Mouse (Mus musculus) erythroblast, embryonic 14.5 days (primary cell): Measurements from ENCODE around the gene Rad51d. TPM values are rescaled to one million over a fixed set of nuclear protein-coding genes. Genes with fewer than 3 reads are reported as not detected.
A peak's percentile ranks its signal among the peaks of the same experiment; 100 is the strongest.

Source experiments
- H3K27me3 ChIP-seq: 2 replicates; pipeline ENCODE4 v1.6.1; 2012; ENCODE audit warnings: inconsistent platforms; ENCODE audit not compliant: control insufficient read depth
- H3K36me3 ChIP-seq: 2 replicates; pipeline ENCODE4 v1.6.1; 2012; ENCODE audit warnings: mild to moderate bottlenecking, inconsistent platforms; ENCODE audit not compliant: control insufficient read depth
- H3K4me1 ChIP-seq: 2 replicates; pipeline ENCODE4 v1.6.1; 2012; ENCODE audit warnings: inconsistent platforms; ENCODE audit not compliant: control insufficient read depth
- H3K4me3 ChIP-seq: replicated peaks from 2 replicates; pipeline ENCODE3; 2012; ENCODE audit warnings: moderate library complexity, mild to moderate bottlenecking, inconsistent platforms
- H3K9me3 ChIP-seq: 2 replicates; pipeline ENCODE4 v1.6.1; 2012; ENCODE audit warnings: low read length, inconsistent platforms, mixed read lengths; ENCODE audit not compliant: control insufficient read depth
- GATA1 ChIP-seq: IDR thresholded peaks from 2 replicates; pipeline ENCODE4 v1.6.1; 2012; ENCODE audit warnings: low read length, inconsistent platforms, mixed read lengths
- TAL1 ChIP-seq: IDR thresholded peaks from 3 replicates; pipeline ENCODE4 v1.6.1; 2012; ENCODE audit warnings: low read length, inconsistent platforms, mixed read lengths
- polyA plus RNA-seq: library from polyadenylated mRNA; stranded (reverse); fragments of >175 nt; gene quantifications from 2 replicates; pipeline ENCODE4 v1.2.3, GENCODE M21; 2012

Gene Rad51d
- polyA plus RNA-seq, 1 experiment, result 0.19 TPM

- Histone ChIP-seq H3K4me3 (peak overlapping the region; percentile 26), H3K9me3 (peaks cover 4% of the 10 kb centered on the region), H3K4me1 (peaks cover 23% of the 10 kb centered on the region), H3K27me3 (no peaks in the 10 kb centered on the region), H3K36me3 (peaks cover 14% of the 10 kb centered on the region)
- TF ChIP-seq TAL1 (no peak), GATA1 (no peak)
These were observed 15.5 kb downstream of the Rad51d start for GRCm38 (mm10) chr11:82874924-82875323.

GRCm38 (mm10) chr11:82871031-82871446 lies 19.4 kb downstream of the Rad51d start, which contains the start of gene Rffl:
Rffl (minus strand) TSS chr11:82871210.
- Histone ChIP-seq H3K27me3 (no peaks in the 10 kb centered on the region), H3K36me3 (peaks cover 27% of the 10 kb centered on the region), H3K4me3 (peak within 1 kb of the TSS; percentile 79), H3K4me1 (peaks cover 61% of the 10 kb centered on the region), H3K9me3 (peaks cover 4% of the 10 kb centered on the region)
- TF ChIP-seq TAL1 (no peak), GATA1 (no peak)

- peaks cover 63% of the 10 kb centered on the region for H3K4me1 ChIP-seq
- H3K4me3 ChIP-seq, result peak overlapping the region; percentile 79
- H3K9me3 ChIP-seq, result peaks cover 4% of the 10 kb centered on the region
- H3K27me3 ChIP-seq, result no peaks in the 10 kb centered on the region
- H3K36me3 ChIP-seq, result peaks cover 30% of the 10 kb centered on the region
- TF ChIP-seq TAL1 (no peak), GATA1 (no peak)
These were observed 20.0 kb downstream of the Rad51d start for GRCm38 (mm10) chr11:82870173-82871030.

GRCm38 (mm10) chr11:82869506-82870172 lies 20.8 kb downstream of the Rad51d start:
- Histone ChIP-seq H3K27me3 (no peaks in the 10 kb centered on the region), H3K36me3 (peaks cover 37% of the 10 kb centered on the region), H3K4me3 (peak overlapping the region; percentile 79), H3K9me3 (peaks cover 4% of the 10 kb centered on the region), H3K4me1 (peaks cover 62% of the 10 kb centered on the region)
- no peak for TF ChIP-seq GATA1
- TF ChIP-seq TAL1, result no peak

- Histone ChIP-seq H3K4me1 (peaks cover 73% of the 10 kb centered on the region), H3K27me3 (no peaks in the 10 kb centered on the region), H3K4me3 (peak overlapping the region; percentile 79), H3K9me3 (no peaks in the 10 kb centered on the region), H3K36me3 (peaks cover 48% of the 10 kb centered on the region)
- TF ChIP-seq TAL1 (no peak), GATA1 (no peak)
These were observed 22.5 kb downstream of the Rad51d start for GRCm38 (mm10) chr11:82867956-82868355.

- TF ChIP-seq TAL1, result no peak
- TF ChIP-seq GATA1, result no peak
- Histone ChIP-seq H3K27me3 (no peaks in the 10 kb centered on the region), H3K4me3 (peak overlapping the region; percentile 79), H3K36me3 (peaks cover 55% of the 10 kb centered on the region), H3K9me3 (no peaks in the 10 kb centered on the region), H3K4me1 (peaks cover 83% of the 10 kb centered on the region)
These were observed 23.4 kb downstream of the Rad51d start for GRCm38 (mm10) chr11:82866850-82867564.

GRCm38 (mm10) chr11:82865957-82866356 lies 24.5 kb downstream of the Rad51d start:
- H3K4me3 ChIP-seq, result no peak overlapping the region
- TF ChIP-seq TAL1 (no peak), GATA1 (no peak)

GRCm38 (mm10) chr11:82863488-82863931 lies 26.9 kb downstream of the Rad51d start:
- H3K4me1 ChIP-seq, result peaks cover 85% of the 10 kb centered on the region
- TF ChIP-seq GATA1, result no peak
- TF ChIP-seq TAL1, result no peak

More at GRCm38 (mm10) chr11:82865957-82866356, 24.5 kb downstream of the Rad51d start:
- Histone ChIP-seq H3K4me1 (peaks cover 87% of the 10 kb centered on the region), H3K9me3 (no peaks in the 10 kb centered on the region), H3K36me3 (peaks cover 66% of the 10 kb centered on the region), H3K27me3 (no peaks in the 10 kb centered on the region)

More at GRCm38 (mm10) chr11:82863488-82863931, 26.9 kb downstream of the Rad51d start:
- Histone ChIP-seq H3K36me3 (peaks cover 85% of the 10 kb centered on the region), H3K9me3 (no peaks in the 10 kb centered on the region), H3K27me3 (no peaks in the 10 kb centered on the region), H3K4me3 (peak overlapping the region; percentile 2)
